Mouse (Mus musculus) spleen, postnatal 36 days (tissue): ENCODE measurements at regions not wholly inside any gene's neighbourhood (a gene's known extent, or its start where the extent isn't known, plus 50 kb on each side); places are given as distances from the start of the nearest gene placed in this dataset.

ENCODE experiments used
- DNase-seq, 2 experiments: peaks; one replicate each; pipeline ENCODE4 v3.0.0; 2022; ENCODE audit warnings: low spot score in 2 of 2, mixed read lengths in 1 of 2

GRCm38 (mm10) chr8:8391321-8391720 is 269.7 kb downstream of the Efnb2 start:
- DNase-seq = no peak

- DNase-seq = no peak
These were observed 282.8 kb downstream of the Efnb2 start for GRCm38 (mm10) chr8:8378248-8378647.

- no peak for DNase-seq
These were observed 284.3 kb downstream of the Efnb2 start for GRCm38 (mm10) chr8:8376791-8377190.

DNA sequence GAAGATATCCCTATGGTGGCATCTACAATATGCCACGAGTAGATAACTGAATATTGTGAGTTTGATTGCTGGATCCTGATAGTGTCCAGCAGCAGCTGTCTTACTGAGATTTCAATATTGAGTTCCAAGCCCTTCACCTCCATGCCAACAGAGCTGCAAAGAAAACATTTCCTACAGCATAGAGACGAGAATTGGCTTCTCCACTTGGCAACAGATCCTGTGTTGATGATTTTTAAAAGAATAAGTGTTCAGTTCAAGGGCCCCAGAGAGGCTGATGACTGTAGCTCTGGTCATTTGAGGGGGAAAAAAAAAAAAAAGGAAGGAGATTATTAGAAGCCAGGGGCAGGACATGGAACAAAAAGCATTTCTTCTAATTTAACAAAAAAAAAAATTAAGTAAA is 284.7 kb downstream of the Efnb2 start:
- no peak for DNase-seq

- no peak for DNase-seq
These were observed 293.7 kb downstream of the Efnb2 start for GRCm38 (mm10) chr8:8367282-8367871.

GRCm38 (mm10) chr8:8361941-8362537 is 299.0 kb downstream of the Efnb2 start:
- DNase-seq = no peak

DNA sequence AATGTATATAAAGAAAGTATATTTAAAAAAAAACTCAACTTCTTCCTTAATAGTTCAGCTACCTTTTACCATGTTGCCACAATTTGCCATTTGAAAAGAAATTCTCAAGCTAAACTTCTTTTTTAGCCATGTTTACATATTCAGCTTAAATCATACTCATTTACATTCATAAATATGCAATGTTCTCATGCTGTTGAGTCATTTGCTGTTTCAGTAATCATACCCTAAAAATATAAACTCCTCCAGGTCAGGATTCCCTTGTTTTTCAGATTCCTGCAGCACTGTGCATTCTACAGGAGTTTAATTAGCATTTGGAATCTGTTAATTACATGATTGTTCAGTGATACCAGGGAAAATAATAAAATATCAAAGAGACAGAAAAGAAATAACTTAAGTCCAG is 300.5 kb downstream of the Efnb2 start:
- DNase-seq = no peak

DNA sequence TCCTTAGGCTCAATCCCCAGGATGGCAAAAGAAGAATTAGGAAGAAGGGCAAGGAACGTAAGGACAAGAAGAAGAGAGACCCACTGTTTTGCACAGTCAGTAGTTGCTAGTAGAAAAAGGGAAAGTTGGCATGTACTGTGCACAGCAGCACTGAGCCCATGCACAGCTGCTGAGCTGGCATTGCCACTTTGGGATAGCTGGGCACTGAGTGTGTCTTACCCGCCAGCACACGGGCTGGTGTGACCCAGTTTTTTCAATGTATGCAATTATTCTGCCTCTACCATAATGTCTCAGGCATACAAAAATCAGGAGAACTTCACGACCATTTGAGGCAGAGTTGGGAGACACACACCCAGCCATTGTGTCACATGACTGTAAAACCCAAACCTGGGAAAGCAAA is 306.1 kb downstream of the Efnb2 start:
- no peak for DNase-seq

DNA sequence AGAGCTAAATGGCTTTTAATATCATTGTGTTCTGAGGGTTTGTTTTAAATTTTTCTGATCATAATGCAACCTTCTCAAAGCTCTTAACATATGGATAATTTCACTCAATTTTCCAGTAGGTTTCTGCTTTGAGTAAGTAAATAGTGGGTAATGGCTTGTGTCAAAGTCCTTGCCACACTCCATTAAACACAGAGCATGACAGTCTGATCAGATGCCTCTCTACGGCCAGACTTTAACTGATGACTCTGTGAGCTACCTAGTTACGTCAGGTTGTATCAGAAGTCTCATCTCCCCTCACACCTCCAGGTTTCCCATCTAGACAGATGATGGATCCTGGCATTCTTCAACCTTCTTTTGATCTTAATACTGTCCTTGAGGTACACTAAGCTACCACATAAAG is 316.4 kb downstream of the Efnb2 start:
- no peak for DNase-seq

DNA sequence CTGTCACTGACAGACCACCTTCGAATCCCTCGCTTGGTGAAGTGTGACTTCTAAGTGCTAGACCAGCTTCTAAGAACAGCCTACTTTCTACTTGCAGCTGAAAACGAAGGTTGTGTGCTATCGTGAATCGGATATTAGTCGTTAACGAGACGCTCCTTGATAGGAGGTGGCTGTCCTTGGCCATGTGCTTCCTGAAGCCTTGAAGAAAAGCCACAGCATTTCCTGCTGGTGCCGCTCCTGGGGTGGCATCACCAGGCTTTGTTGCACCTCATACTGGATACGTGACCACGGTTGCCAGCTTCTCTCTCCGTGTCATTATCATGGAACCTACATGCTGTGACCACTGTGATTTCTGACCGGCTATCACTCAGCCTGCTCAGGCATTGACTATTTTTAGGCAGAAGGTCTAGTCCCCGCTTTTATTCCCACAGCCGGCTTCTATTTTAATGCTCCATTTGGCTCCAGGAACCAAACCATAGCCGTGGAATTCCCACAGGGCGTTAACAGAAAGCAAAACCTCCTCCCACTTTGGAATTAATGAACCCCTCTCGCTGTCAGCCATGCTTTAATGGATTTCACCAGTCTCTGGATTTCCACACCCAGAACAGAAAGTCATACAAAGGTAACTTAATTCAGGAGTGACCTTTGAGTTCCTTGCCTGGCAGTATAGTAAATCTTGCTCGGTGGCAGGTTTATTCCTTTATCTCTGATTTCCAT is 325.6 kb downstream of the Efnb2 start:
- DNase-seq = no peak

DNA sequence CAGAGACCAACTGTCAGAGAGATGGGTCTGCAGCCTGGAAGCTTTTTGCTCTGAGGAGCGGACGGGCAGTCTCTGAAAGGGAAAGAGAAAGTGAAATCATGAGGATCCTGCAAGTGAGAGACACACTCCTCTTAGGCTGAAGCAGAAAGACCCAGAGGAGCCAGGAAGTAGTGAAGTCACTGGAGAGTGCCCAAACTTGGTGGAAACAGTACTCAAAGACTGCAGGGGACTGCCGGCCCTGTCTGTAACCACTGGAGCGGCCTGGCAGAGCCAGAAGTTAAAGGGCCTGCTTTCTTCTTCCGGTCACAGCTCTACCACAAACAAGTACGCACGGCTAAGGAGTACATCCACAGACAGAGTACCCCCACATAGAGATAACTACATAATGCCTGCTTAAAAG is 326.5 kb downstream of the Efnb2 start:
- peak; percentile 16 to 22 for DNase-seq

DNA sequence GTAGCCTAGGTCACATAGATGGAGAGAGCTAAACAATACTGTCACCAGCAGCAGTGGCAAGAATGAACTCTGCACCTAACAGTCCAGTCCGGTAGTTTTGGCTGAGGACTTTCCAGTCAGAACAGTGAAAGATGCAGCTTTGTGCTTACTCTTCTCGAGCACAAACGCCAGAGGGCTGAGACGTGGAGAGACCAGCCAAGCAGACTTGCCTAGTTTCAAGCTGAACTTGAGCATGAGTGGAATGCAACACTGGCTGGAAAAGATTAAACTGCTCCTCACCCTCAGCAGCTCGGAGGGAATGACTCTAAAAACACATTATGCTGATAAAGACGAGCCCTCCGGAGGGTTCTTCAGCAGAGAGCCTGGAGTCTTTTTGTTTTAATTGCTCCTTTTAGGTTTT is 329.8 kb downstream of the Efnb2 start:
- DNase-seq = no peak

- no peak for DNase-seq
These were observed 332.9 kb downstream of the Efnb2 start for GRCm38 (mm10) chr8:8328010-8328666.

DNA sequence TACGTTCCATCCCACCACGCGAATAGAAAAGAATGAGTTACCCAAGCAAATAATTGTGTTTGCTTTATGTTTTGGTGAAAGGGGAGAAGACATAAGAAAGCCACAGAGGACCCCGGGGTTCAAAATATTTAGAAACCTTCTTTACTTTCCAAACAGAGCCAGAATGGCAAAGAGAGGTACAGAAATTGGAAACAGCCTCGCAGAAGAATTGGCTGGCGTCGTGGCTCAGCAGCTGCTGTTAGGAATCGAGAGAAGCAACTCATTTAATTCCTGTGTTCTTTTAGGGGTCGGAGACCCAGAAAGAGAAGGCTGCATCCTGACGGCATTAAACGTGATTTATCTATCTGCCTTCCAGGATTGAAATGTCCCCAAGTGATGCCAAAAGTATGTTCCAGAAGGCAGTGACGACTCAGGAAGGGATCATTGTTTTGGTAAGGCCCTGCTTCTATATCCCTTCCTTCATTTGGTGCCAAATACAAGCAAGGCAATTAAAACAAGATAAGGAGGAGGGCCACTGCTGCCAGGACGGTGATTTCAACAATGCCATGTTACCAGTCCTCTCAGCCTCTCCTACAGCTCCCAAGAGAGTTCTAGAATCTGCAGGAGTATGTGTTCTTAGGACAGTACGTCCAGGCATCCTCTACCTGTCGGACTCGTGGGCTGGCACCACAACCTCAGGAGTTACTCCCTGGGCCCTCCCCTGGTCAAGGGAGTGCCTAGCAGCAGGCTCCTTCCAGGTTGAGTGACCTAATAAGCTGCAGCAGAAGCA is 334.8 kb downstream of the Efnb2 start:
- peak in 1 of 2 experiments; percentile 2 for DNase-seq

DNA sequence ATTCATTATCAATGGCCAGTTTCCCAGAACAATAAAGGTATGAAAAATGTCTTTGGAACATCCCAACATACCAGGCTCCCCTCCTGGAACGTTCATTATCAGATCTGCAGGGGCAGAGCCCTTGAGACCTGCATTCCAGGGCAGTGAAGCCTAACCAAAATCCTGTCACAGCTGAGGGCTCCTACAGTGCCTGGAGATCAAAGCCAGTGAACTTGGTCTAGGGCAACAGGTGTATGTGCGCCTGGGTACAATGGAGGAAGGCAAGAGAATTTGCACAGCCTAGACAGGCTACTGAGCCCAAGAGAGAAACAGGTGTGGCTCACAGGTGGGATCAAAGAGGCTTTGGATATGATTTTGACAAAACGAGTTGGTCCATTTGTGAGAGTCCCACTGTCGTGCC is 335.6 kb downstream of the Efnb2 start:
- no peak for DNase-seq

GRCm38 (mm10) chr8:8324520-8324919 is 336.5 kb downstream of the Efnb2 start:
- no peak for DNase-seq

GRCm38 (mm10) chr8:8308253-8308652 is 352.8 kb downstream of the Efnb2 start:
- no peak for DNase-seq

GRCm38 (mm10) chr8:8307487-8307886 is 353.6 kb downstream of the Efnb2 start:
- DNase-seq = no peak

DNA sequence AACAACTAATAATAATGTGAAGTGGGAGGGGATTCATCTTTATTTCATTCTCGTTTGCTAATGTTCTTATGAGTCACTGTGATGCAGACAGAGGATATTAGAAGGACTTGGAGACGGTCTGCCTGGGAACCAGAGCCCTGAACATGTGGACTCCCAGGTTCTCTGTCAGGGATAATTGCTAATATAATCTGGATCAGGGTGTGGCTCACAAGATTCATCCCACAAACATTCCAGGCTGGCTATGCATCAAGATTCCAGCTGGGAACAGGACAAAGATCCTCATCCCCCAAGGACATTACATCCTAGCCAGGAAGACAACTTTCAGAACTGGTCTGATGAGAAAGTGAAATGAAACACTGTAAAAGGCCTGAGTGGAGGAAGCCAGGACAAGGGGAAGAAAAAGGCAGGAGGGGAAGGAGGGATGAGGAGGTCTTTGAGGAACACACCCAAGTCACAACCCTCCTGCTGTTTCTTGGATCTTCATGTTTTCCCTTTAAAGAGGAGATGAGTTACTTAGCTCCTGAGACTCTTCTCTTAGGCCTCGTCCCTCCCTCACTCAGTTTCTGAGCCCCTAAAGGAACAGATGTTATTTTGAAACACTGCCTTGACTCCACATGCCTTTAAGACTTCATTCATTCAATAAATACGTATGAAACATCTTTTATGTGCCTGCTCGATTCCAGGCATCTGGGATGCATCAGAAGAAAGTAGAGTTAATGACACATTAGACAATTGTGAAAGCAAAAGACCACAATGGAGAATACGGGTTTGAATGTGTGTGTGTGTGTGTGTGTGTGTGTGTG is 360.9 kb downstream of the Efnb2 start:
- no peak for DNase-seq

- no peak for DNase-seq
These were observed 368.3 kb downstream of the Efnb2 start for GRCm38 (mm10) chr8:8292577-8293247.

GRCm38 (mm10) chr8:8285876-8286275 is 375.2 kb downstream of the Efnb2 start:
- no peak for DNase-seq
